Mouse (Mus musculus) limb, embryonic 14.5 days (tissue): Measurements from ENCODE around the gene Nell1. TPM values are rescaled to one million over a fixed set of nuclear protein-coding genes. Genes with fewer than 3 reads are reported as not detected.

Experiments used
- ATAC-seq: fragments of 200-750 bp; cut with Nextera tagmentation; 2 replicates; pipeline ENCODE4 v1.8.0; 2017; ENCODE audit warnings: low read depth, moderate number of reproducible peaks, moderate TSS enrichment; ENCODE audit not compliant: low FRiP score
- DNase-seq: peaks from one replicate; pipeline ENCODE4 v3.0.0-alpha.2; 2015; ENCODE audit warnings: low spot score
- H3K27ac ChIP-seq: fragments of 300-500 bp; sonication (generic); replicated peaks from 2 replicates; pipeline ENCODE4 v1.5.1; 2014; ENCODE audit warnings: low read depth, mild to moderate bottlenecking, low read length, moderate library complexity, mixed read lengths
- H3K27me3 ChIP-seq: fragments of 300-500 bp; sonication (generic); 2 replicates; pipeline ENCODE4 v1.6.1; 2014; ENCODE audit warnings: low read length, mixed read lengths; ENCODE audit not compliant: control insufficient read depth, insufficient read depth
- H3K36me3 ChIP-seq: fragments of 300-500 bp; sonication (generic); 2 replicates; pipeline ENCODE4 v1.6.1; 2014; ENCODE audit warnings: mild to moderate bottlenecking, low read length, moderate library complexity, mixed read lengths; ENCODE audit not compliant: control insufficient read depth, insufficient read depth
- H3K4me1 ChIP-seq: fragments of 300-500 bp; sonication (generic); 2 replicates; pipeline ENCODE4 v1.6.1; 2014; ENCODE audit warnings: antibody characterized with exemption, low read length, mixed read lengths; ENCODE audit not compliant: control insufficient read depth, insufficient read depth
- H3K4me2 ChIP-seq: fragments of 300-500 bp; sonication (generic); replicated peaks from 2 replicates; pipeline ENCODE4 v1.6.1; 2014; ENCODE audit warnings: low read depth, mild to moderate bottlenecking, low read length, moderate library complexity; ENCODE audit not compliant: severe bottlenecking
- H3K4me3 ChIP-seq: fragments of 300-500 bp; sonication (generic); replicated peaks from 2 replicates; pipeline ENCODE4 v1.5.1; 2014; ENCODE audit warnings: low read length
- H3K9ac ChIP-seq: fragments of 300-500 bp; sonication (generic); 2 replicates; pipeline ENCODE4 v1.6.1; 2014; ENCODE audit warnings: mild to moderate bottlenecking, low read depth, low read length, moderate library complexity; ENCODE audit not compliant: severe bottlenecking
- H3K9me3 ChIP-seq: fragments of 300-500 bp; sonication (generic); 2 replicates; pipeline ENCODE4 v1.6.1; 2016; ENCODE audit warnings: low read length; ENCODE audit not compliant: control insufficient read depth
- POLR2A ChIP-seq: fragments of 200-500 bp; IDR thresholded peaks from 2 replicates; pipeline ENCODE4 v1.8.0; 2012; ENCODE audit warnings: inconsistent platforms, mild to moderate bottlenecking, moderate library complexity, borderline replicate concordance; ENCODE audit not compliant: insufficient read depth, insufficient read length; ENCODE audit errors: extremely low read depth
- whole genome bisulfite sequencing: fragments of 180-500 bp; shearing (Covaris S2); extraction: QIAGEN DNeasy Blood & Tissue Kit; methylation state at CpG from one replicate; pipeline ENCODE4 v1.1.7; 2014; 5-methylcytosine and 5-hydroxymethylcytosine counted together
- polyA plus RNA-seq, 2 experiments: library from polyadenylated mRNA; depleted of rRNA in 1 of 2; stranded (reverse) in 1 of 2; unstranded in 1 of 2; fragments of >200 nt; fragmentation: Nextera tagmentation in 1 of 2; extraction: Ambion mirVana in 1 of 2; gene quantifications; 2 replicates each; pipeline versions ENCODE4 v1.2.1 to v1.2.3; 2012 to 2014

Nell1 gene
- polyA plus RNA-seq, 2 experiments = 4.8 to 5.2 TPM

DNA sequence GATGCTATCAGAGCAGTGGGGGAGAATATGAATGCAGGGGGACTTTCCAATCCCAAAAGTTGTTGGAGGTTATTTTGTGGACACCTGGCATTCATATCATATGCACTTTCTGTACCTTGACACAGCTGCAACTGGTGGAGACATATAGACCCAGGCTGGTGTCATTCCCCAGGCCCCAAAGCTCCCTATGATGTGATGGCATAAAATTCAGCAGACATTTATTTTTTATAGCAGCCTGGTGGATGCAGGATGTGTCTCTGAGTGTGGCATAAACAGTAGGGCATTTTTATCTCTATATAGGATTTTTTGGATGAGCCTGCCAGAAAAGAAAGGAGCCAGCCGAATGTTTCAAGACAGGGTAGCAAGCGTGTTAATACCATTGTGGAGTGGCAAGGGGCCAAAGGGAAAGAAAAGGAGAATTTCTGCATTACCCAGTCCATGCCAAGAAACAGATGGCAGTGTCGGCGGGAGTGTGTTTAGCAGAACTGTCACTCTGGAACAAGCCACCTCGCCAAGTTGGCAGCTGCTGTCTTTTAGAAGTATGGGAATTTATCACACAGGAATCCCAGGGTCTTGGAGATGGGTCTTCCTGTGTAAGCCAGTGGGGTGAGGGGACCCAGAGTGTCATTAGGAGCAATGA, 267.1 kb downstream of the Nell1 start:
- H3K4me1 ChIP-seq = no peaks in the 10 kb centered on the region
- WGBS = 70% methylated on average over 5 of the region's 5 CpGs
- no peak overlapping the region for H3K9ac ChIP-seq
- H3K4me3 ChIP-seq = no peak overlapping the region
- no peak for TF ChIP-seq POLR2A
- DNase-seq (peak; percentile 12), ATAC-seq (no peak)
- no peaks in the 10 kb centered on the region for H3K36me3 ChIP-seq
- H3K27me3 ChIP-seq = no peaks in the 10 kb centered on the region
- H3K9me3 ChIP-seq = no peaks in the 10 kb centered on the region
- no peak overlapping the region for H3K27ac ChIP-seq
- H3K4me2 ChIP-seq = no peak overlapping the region

DNA sequence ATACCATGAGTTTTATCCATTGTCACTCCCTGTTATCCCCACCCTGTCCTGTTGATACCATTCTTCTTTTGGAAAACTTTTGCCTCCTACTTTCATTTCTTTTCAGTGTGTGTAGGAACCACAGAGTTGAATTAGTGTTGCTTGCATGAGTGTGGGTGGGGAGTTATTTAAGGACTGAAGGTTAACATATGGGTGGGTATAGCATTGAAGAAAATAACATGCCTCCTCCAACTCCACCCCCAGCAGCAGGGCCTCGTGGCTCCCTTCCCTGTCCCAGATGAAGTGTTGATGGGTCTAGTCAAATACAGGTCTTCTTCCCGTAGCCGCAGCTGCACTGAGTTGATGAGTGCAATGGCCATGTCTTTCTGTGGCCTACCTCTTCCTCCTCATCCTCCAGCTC, 278.5 kb downstream of the Nell1 start:
- H3K9me3 ChIP-seq = no peaks in the 10 kb centered on the region
- ATAC-seq (no peak), DNase-seq (no peak)
- no peaks in the 10 kb centered on the region for H3K27me3 ChIP-seq
- H3K27ac ChIP-seq = no peak overlapping the region
- WGBS = 68% methylated on average over 3 of the region's 3 CpGs
- no peaks in the 10 kb centered on the region for H3K36me3 ChIP-seq
- no peak overlapping the region for H3K4me2 ChIP-seq
- TF ChIP-seq POLR2A = no peak
- H3K4me3 ChIP-seq = no peak overlapping the region
- no peaks in the 10 kb centered on the region for H3K4me1 ChIP-seq
- H3K9ac ChIP-seq = no peak overlapping the region

DNA sequence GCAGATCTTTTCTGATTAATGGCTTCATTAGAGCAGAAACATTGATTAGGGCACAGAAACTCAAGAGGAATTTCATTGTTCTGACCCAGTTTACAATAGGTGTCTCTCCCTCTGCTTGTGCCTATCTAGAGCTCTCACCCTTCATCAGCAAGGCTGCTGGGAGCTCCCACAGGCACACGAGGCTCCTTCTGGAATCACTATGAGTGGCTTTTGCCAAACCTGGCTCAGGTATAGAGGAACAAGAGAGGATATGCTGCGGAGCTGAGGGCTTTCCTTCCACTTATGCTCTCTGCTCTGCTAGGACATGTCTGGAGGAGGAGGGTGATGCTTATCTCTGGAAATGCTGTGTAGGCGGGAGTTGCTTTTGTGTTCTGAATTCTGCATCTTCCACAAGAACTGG, 285.4 kb downstream of the Nell1 start:
- no peaks in the 10 kb centered on the region for H3K36me3 ChIP-seq
- H3K27ac ChIP-seq = no peak overlapping the region
- no peak overlapping the region for H3K4me2 ChIP-seq
- DNase-seq (no peak), ATAC-seq (no peak)
- H3K4me3 ChIP-seq = no peak overlapping the region
- WGBS = 73% methylated on average over 3 of the region's 3 CpGs
- no peak overlapping the region for H3K9ac ChIP-seq
- TF ChIP-seq POLR2A = no peak
- no peaks in the 10 kb centered on the region for H3K4me1 ChIP-seq
- H3K9me3 ChIP-seq = no peaks in the 10 kb centered on the region
- H3K27me3 ChIP-seq = no peaks in the 10 kb centered on the region

DNA sequence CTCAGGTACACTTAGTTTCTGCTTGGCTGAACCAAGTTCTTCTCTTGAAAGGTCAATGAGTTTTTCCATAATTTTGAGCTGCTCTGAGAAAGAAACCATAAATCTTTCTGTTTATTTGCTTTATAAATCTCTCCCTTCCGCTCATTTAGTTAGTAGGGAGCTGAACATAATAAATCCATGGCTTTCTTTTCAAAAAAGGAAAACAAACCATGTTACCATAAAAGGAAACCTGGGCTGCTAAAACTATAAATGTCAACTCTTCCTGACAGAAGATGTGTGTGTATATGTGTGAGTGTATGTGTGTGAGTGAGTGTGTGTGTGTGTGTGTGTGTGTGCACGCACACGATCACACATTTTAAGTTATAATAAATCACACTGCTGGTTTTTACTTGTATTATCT, 320.8 kb downstream of the Nell1 start:
- no peak for DNase-seq
- no peak for ATAC-seq
- 64% methylated on average over 3 of the region's 3 CpGs for whole genome bisulfite sequencing
- no peak overlapping the region for H3K4me3 ChIP-seq
- no peak for TF ChIP-seq POLR2A
- no peak overlapping the region for H3K4me2 ChIP-seq
- H3K27ac ChIP-seq = no peak overlapping the region
- no peaks in the 10 kb centered on the region for H3K4me1 ChIP-seq
- H3K9ac ChIP-seq = no peak overlapping the region
- no peaks in the 10 kb centered on the region for H3K9me3 ChIP-seq
- no peaks in the 10 kb centered on the region for H3K27me3 ChIP-seq
- H3K36me3 ChIP-seq = no peaks in the 10 kb centered on the region

DNA sequence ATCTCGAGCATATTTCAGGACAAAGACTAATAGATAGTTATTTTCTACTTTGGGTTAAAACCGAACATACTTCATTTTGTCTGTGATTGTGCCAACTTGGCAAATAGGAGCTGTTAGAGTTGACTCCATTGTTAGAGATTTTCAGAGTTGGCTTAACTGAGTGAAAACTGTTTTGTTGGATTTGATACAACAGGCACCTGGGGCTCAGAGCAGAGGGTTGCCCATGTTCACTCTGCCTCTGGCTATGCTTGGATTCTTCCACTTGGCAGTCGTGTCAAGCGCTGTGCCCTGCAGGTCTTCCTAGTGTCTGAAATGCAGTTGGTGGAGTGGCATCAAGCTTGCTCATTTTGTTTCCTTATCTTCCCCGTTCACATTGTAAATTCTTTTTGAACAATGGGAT, 363.6 kb downstream of the Nell1 start:
- Histone ChIP-seq H3K36me3 (no peaks in the 10 kb centered on the region), H3K4me2 (no peak overlapping the region), H3K4me1 (no peaks in the 10 kb centered on the region), H3K4me3 (no peak overlapping the region), H3K9ac (no peak overlapping the region), H3K9me3 (no peaks in the 10 kb centered on the region), H3K27ac (no peak overlapping the region), H3K27me3 (no peaks in the 10 kb centered on the region)
- WGBS = 81% methylated on average over 5 of the region's 5 CpGs
- DNase-seq (no peak), ATAC-seq (no peak)
- no peak for TF ChIP-seq POLR2A

DNA sequence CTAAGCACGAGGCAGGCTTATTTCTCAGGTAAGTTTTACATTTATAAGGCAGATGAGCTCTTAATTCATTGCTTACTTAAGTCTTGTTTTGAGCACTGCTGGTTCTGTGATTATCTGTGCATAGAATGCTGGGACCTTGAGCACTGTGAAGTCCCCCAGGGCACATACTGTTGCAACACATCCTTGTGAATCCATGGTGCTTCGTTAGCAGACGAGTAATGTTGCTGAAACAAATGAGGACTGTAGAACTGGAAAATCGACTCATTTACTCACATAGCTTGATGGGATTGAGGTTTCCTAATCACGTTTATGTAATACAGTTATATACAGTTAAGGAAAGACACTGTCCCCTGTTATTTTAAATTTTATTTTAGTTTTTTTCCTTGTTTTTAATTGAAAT, 364.1 kb downstream of the Nell1 start:
- no peak overlapping the region for H3K4me2 ChIP-seq
- no peak overlapping the region for H3K4me3 ChIP-seq
- no peak overlapping the region for H3K9ac ChIP-seq
- no peaks in the 10 kb centered on the region for H3K4me1 ChIP-seq
- H3K9me3 ChIP-seq = no peaks in the 10 kb centered on the region
- no peaks in the 10 kb centered on the region for H3K27me3 ChIP-seq
- DNase-seq = peak; percentile 9
- 61% methylated on average over 5 of the region's 5 CpGs for WGBS
- H3K36me3 ChIP-seq = no peaks in the 10 kb centered on the region
- TF ChIP-seq POLR2A = no peak
- ATAC-seq = no peak
- H3K27ac ChIP-seq = no peak overlapping the region
